Mouse (Mus musculus): ENCODE data around the gene Fam84a. TPM values are rescaled to one million over a fixed set of nuclear protein-coding genes. Genes with fewer than 3 reads are reported as not detected.

Fam84a gene
- polyA plus RNA-seq, 1 experiment from 2014 or later: 1.4 TPM

GRCm38 (mm10) chr12:14149843-14150567 is 1.8 kb downstream of the Fam84a start:
- Histone ChIP-seq H3K4me1 (ENCODE audit: control insufficient read depth, insufficient read depth, low read length) (peaks cover 14% of the 10 kb centered on the region; the same call in 1 of the 2 replicates), H3K4me2 (peak overlapping the region; percentile 80), H3K9me3 (replicated peaks; ENCODE audit: control insufficient read depth, low read length) (no peaks in the 10 kb centered on the region), H3K27me3 (ENCODE audit: control insufficient read depth, insufficient read depth, low read length) (peaks cover 27% of the 10 kb centered on the region), H3K36me3 (ENCODE audit: control insufficient read depth, insufficient read depth, low read length) (no peaks in the 10 kb centered on the region), H3K4me3 (ENCODE audit: low read depth, low read length) (peak overlapping the region; percentile 56), H3K9ac (ENCODE audit: low read depth, low read length) (peak overlapping the region; percentile 50; the same call in 1 of the 2 replicates), H3K27ac (ENCODE audit: low read depth, low read length) (no peak overlapping the region)
- ATAC-seq (replicated peaks; ENCODE audit: insufficient number of reproducible peaks, low FRiP score, low TSS enrichment): 0 out of 2 replicates have a peak, but pooled peaks have one; percentile 8
- under 1% methylated on average over 59 of the region's 59 CpGs for WGBS (ENCODE audit: insufficient replicate concordance)

GRCm38 (mm10) chr12:14149022-14149842 is 2.6 kb downstream of the Fam84a start:
- no peak for ATAC-seq (replicated peaks; ENCODE audit: insufficient number of reproducible peaks, low FRiP score, low TSS enrichment)
- Histone ChIP-seq H3K36me3 (ENCODE audit: control insufficient read depth, insufficient read depth, low read length) (no peaks in the 10 kb centered on the region), H3K4me1 (ENCODE audit: control insufficient read depth, insufficient read depth, low read length) (peaks cover 14% of the 10 kb centered on the region; the same call in 1 of the 2 replicates), H3K27ac (ENCODE audit: low read depth, low read length) (no peak overlapping the region), H3K27me3 (ENCODE audit: control insufficient read depth, insufficient read depth, low read length) (peaks cover 27% of the 10 kb centered on the region), H3K9ac (ENCODE audit: low read depth, low read length) (peak overlapping the region; percentile 50; the same call in 1 of the 2 replicates), H3K9me3 (replicated peaks; ENCODE audit: control insufficient read depth, low read length) (no peaks in the 10 kb centered on the region), H3K4me2 (peak overlapping the region; percentile 80), H3K4me3 (ENCODE audit: low read depth, low read length) (peak overlapping the region; percentile 56)
- WGBS (ENCODE audit: insufficient replicate concordance): 5% methylated on average over 27 of the region's 27 CpGs

DNA sequence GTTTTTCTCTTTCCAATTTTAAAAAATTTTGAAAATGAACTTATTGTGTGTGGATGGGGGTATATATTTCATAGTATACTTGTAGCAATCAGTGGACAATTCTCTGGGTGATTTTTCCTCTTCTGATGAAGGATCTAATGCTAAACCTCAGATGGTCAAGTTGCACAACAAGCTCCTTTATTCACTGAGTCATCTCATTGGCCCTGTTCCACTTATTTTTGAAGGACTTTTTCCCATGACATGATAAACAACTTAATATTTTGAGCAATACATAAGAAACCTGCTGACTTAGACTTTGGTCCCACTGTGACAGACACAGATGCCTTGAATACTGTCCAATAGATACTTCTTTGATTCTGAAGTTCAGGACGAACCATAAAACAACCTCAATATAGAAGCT is 14.8 kb downstream of the Fam84a start:
- Histone ChIP-seq H3K27ac (ENCODE audit: low read depth, low read length) (no peak overlapping the region), H3K4me3 (ENCODE audit: low read depth, low read length) (no peak overlapping the region), H3K4me2 (no peak overlapping the region), H3K4me1 (ENCODE audit: control insufficient read depth, insufficient read depth, low read length) (no peaks in the 10 kb centered on the region), H3K9me3 (replicated peaks; ENCODE audit: control insufficient read depth, low read length) (no peaks in the 10 kb centered on the region), H3K36me3 (ENCODE audit: control insufficient read depth, insufficient read depth, low read length) (no peaks in the 10 kb centered on the region), H3K9ac (ENCODE audit: low read depth, low read length) (no peak overlapping the region), H3K27me3 (ENCODE audit: control insufficient read depth, insufficient read depth, low read length) (no peaks in the 10 kb centered on the region)
- ATAC-seq (replicated peaks; ENCODE audit: insufficient number of reproducible peaks, low FRiP score, low TSS enrichment): no peak
- WGBS (ENCODE audit: insufficient replicate concordance): 87% methylated on average over 1 of the region's 1 CpGs

GRCm38 (mm10) chr12:14114730-14115129 is 37.1 kb downstream of the Fam84a start:
- H3K4me2 ChIP-seq: no peak overlapping the region
- H3K9me3 ChIP-seq (replicated peaks; ENCODE audit: control insufficient read depth, low read length): no peaks in the 10 kb centered on the region
- H3K36me3 ChIP-seq (ENCODE audit: control insufficient read depth, insufficient read depth, low read length): no peaks in the 10 kb centered on the region
- no peak overlapping the region for H3K9ac ChIP-seq (ENCODE audit: low read depth, low read length)
- H3K4me1 ChIP-seq (ENCODE audit: control insufficient read depth, insufficient read depth, low read length): no peaks in the 10 kb centered on the region
- no peak for ATAC-seq (replicated peaks; ENCODE audit: insufficient number of reproducible peaks, low FRiP score, low TSS enrichment)
- WGBS (ENCODE audit: insufficient replicate concordance): 69% methylated on average over 6 of the region's 6 CpGs
- no peak overlapping the region for H3K4me3 ChIP-seq (ENCODE audit: low read depth, low read length)
- no peaks in the 10 kb centered on the region for H3K27me3 ChIP-seq (ENCODE audit: control insufficient read depth, insufficient read depth, low read length)
- H3K27ac ChIP-seq (ENCODE audit: low read depth, low read length): no peak overlapping the region

DNA sequence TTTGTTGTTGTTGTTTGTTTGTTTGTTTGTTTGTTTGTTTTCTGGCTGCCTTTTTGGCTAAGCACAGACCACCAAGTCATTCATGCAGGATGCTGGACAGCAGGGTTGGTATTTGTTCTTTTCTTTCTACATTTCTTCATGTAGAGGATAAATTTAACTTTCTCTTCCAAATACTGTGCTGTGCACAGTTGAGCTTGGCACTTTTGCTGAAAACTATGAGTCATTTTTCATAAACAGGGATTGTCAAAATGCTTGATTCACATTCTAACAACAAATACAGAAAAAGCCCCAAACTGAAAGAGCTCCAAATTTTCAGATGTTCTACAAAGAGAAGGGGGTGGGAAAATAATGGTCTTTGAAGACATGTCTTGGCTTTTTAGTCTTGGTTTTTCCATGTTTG is 54.9 kb downstream of the Fam84a start:
- Histone ChIP-seq H3K9ac (ENCODE audit: low read depth, low read length) (no peak overlapping the region), H3K9me3 (replicated peaks; ENCODE audit: control insufficient read depth, low read length) (no peaks in the 10 kb centered on the region), H3K27ac (ENCODE audit: low read depth, low read length) (no peak overlapping the region), H3K4me1 (ENCODE audit: control insufficient read depth, insufficient read depth, low read length) (no peaks in the 10 kb centered on the region), H3K36me3 (ENCODE audit: control insufficient read depth, insufficient read depth, low read length) (no peaks in the 10 kb centered on the region), H3K4me2 (no peak overlapping the region), H3K4me3 (ENCODE audit: low read depth, low read length) (no peak overlapping the region), H3K27me3 (ENCODE audit: control insufficient read depth, insufficient read depth, low read length) (no peaks in the 10 kb centered on the region)
- ATAC-seq (replicated peaks; ENCODE audit: insufficient number of reproducible peaks, low FRiP score, low TSS enrichment): no peak
